Mouse (Mus musculus) cerebellum, adult 9-10 months (tissue): ENCODE results near the gene Ppp1r14a.

Experiments used
- DNase-seq: peaks from one replicate; pipeline ENCODE4 v3.0.0; 2022

Ppp1r14a gene

GRCm38 (mm10) chr7:29288942-29289638 is at the start of gene Ppp1r14a:
Gene Ppp1r14a, plus strand, starts transcription at chr7:29289308.
- peak; percentile 77 for DNase-seq

- DNase-seq, result no peak
These were observed 44.2 kb upstream of the Ppp1r14a start for GRCm38 (mm10) chr7:29244732-29245416.

- no peak for DNase-seq
These were observed 43.1 kb upstream of the Ppp1r14a start for GRCm38 (mm10) chr7:29246015-29246414.

- DNase-seq, result no peak
These were observed 42.3 kb upstream of the Ppp1r14a start for GRCm38 (mm10) chr7:29246619-29247313.

- DNase-seq, result peak; percentile 79
These were observed 41.8 kb upstream of the Ppp1r14a start for GRCm38 (mm10) chr7:29247314-29247700.

DNA sequence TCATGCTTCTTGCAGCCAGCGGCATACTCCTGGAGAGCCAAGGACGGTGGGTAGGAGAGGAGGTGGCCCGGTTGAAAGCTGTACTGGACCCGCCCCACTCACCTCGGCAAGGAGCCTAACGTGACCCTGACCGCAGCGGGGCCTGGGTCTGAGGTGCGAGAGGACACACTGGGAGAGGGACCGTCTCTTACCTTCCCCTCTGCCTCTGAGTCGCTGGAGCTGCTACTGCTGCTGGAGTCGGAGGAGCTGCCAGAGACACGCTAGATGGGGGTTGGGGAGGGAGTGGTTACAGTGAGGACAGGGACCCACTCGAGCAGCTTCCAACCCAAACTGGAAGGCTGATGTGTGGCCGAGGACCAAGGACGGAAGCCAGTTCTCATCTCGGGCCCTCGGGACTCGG is 41.4 kb upstream of the Ppp1r14a start:
- no peak for DNase-seq

- no peak for DNase-seq
These were observed 40.8 kb upstream of the Ppp1r14a start, which contains the start of gene 2200002D01Rik for GRCm38 (mm10) chr7:29248261-29248841. Gene 2200002D01Rik, minus strand, starts transcription at chr7:29248466.

GRCm38 (mm10) chr7:29251166-29251565 is 37.9 kb upstream of the Ppp1r14a start:
- no peak for DNase-seq

DNA sequence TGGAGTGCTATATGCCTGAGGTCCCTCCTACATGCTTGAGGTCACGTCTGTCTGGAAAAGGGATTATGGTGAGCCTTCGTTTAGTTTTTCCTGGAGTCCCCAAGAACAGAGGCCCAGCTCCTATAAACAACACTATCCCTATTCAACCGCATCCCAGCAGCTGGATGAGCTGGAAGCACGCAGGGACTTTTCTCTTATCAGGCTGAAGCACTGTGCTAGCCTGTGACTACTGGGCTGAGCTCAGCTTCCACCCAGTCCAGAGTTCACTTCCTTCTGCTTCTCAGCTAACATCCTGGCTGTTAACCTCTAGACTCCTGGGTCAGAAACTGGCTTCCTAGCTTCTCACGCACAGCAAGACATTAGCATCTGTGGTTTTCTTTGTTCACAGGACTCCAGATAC is 35.3 kb upstream of the Ppp1r14a start:
- no peak for DNase-seq

DNA sequence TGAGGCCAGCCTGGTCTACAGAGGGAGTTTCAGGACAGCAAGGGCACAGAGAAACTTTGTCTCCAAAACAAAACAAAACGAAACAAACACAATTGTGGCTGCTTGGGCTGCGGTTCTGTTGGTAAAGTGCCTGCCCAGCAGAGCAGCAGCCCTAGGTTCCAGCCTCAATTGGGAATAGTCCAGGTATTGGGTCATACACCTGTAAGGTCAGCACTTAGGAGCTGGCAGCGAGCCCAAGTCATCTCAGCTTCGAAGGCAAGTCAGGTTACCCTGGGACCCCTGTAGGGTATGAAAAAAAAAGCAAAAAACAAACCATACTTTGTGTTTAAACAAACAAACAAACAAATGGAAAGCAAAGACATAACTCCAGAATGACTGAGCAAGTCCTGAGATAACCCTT is 33.2 kb upstream of the Ppp1r14a start:
- no peak for DNase-seq

DNA sequence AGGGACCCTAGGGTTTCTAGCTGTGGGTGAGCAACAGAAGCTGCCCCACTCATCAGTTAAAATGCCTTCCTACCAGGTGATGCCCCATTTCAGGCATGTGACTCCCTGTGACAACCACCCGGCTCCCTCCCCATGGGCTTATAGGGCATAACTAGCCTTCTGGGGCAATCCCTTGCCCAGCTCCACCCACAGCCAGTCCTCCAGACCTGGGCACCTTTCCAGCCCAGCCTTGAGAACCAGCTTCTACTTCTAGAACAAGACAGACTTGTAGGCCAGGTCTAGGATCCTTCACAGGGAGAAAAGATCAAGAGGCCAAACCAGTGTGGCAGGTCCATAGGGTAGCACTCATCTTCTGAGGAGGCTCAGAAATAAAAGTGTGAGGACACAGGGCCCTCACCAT is 31.7 kb upstream of the Ppp1r14a start:
- no peak for DNase-seq

DNA sequence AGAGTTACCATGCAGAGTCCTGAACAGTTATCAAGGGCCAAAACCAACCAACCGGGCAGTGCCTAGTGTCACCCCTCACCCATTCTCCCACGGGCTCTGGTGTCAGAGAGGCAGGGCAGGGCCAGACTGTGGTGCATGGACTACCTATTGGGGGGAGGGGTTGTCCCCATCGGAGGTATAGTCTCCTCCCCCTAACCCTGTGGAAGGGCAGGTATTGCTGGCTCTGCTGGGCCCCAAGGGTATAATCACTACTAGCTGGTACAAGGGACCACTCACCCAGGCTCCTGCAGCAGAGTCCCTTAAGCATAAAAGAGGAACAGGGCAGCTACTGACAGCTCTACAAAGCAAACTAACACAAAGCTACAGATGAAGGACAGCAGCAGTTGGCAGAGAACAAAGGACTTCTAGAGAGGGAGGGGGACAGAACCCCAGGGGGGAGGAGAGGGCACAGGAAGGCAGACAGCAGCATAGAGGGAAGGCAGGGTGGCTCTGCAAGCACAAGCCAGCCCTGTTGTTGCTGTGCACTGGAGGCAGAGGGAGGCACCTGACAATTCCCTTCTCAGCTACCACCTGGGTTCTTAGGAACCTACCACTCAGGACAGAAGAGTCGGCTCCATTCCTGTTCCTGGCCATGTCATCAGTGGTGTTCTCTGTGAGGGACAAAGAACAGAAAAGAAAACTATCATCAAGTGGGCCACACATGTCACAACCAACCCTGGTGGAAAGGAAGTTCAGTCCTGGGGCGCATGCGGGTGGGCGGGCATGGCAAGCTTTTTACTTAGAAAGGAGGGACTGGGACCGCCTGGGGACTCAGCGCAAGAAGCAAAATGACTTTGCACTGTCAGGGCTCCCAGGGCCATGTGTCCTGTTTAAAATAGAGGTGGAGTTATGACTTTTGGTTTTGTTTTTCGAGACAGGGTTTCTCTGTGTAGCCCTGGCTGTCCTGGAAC is 29.1 kb upstream of the Ppp1r14a start:
- no peak for DNase-seq

DNA sequence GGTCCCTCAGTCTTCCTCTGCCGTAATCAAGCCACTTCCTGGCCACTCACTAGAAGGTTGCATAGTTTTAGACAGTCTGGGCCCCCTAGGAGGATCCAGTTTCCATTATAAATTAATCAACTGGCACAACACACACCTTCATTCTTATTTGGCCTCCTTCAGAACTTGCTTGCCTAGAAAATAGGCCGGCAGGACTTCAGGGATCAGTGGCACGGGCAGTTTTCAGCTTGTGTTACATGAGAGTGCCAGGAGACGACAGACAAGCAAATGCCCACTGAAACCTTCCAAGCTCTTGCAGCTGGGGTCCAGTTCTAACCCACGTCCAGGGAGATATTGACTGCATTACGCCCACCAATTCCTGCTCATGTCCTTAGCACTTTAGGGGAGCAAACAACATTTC is 27.0 kb upstream of the Ppp1r14a start:
- no peak for DNase-seq

DNA sequence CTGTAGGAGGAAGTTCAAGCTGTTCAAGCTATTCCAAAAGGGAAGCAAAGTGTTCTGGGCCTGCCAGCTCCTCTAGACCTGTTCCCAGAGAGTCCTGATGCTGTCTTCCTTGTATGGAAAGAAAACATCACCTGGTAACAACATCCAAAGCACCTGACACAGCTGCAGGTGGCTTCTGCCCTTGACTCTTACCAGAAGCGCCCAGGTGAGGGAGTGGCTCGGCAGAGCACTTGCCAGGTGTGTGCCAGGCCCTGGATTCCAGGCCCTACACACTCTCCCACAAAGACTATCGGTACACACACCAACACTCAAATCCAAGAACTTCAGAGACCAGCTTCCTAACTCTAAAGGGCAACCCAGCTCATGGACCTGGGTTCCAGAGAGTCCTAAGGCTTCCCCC is 25.3 kb upstream of the Ppp1r14a start:
- no peak for DNase-seq

GRCm38 (mm10) chr7:29265636-29266035 is 23.5 kb upstream of the Ppp1r14a start:
- no peak for DNase-seq

GRCm38 (mm10) chr7:29266931-29267330 is 22.2 kb upstream of the Ppp1r14a start:
- DNase-seq, result no peak

- DNase-seq, result no peak
These were observed 18.7 kb upstream of the Ppp1r14a start for GRCm38 (mm10) chr7:29270445-29270844.

DNA sequence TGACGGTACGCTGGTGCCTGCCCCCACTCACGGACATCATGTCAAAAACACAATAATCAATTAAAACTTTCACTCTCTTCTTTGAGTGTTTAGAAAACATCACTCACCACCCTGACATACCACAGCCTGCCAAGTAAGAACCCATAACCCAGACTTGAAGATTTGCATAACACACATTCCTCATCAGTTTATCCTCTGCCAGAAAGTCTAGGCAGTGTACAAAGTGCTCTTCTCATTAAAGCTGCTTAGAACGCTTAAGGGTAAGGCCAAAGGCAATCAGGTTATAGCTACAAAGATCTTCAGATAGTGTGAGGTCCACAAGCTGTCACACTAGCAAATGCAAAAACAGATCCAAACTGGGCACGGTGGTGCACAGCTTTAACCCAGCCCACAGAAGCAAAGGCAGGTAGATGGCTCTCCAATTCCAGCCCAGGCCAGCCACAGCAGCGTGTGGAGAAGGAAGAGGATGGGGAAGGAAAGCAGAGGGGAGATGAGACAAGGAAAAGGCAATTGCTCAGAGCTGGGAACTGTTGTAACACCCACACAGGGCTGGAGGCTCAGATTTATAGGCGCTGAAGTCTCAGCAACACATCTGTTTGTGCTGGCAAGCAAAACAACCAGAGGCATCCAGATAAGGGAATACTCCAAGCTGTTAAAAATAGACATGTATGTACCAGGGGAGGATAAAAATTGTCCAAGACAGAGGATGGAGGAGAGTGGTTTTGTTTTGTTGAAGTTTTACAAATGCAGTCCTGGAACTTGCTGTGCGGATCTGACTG is 17.2 kb upstream of the Ppp1r14a start:
- DNase-seq, result no peak

DNA sequence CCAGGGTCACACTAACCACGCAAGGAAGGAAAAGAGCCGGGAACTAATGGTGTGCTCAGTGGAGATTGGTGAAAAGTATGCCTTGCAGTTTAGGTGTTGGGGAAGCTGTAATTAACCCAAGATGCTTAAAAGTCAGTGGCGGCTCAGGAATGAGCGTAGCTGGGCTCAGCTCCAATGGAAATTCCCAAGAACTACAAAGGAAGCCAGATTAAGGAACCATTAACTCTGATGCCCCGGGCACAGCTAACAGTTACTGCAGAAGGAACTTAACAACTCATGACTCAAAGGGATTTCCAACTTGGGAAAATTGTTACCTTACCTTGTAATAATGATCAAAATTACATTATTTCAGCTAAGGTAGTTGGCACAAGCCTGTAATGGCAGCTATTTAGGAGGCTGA is 12.4 kb upstream of the Ppp1r14a start:
- DNase-seq, result no peak

- no peak for DNase-seq
These were observed 11.6 kb upstream of the Ppp1r14a start for GRCm38 (mm10) chr7:29277510-29277909.

DNA sequence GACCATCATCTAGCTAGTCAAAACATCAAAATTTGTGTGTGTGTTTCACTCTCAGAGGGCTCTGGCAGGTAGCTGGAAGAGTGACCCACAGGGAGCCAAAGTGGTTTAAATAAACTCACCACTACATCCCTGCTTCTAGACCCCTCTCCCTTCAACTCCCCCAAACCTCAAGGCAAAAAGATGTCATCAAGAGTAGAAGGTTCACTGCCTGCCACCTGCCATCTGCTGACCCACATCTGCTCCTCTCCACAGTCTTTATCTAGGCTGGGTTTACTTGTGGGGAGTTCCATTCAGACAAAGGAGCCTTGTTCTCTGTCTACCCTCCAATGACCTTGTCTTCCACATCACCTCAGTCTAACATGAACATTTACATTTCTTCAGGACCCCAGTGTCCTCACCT is 9.8 kb upstream of the Ppp1r14a start:
- DNase-seq, result no peak

- no peak for DNase-seq
These were observed 9.2 kb upstream of the Ppp1r14a start for GRCm38 (mm10) chr7:29279924-29280323.
